Mouse (Mus musculus): ENCODE data around the gene Lrp4. TPM values are rescaled to one million over a fixed set of nuclear protein-coding genes. Genes with fewer than 3 reads are reported as not detected.

Gene Lrp4
- 5.1 TPM for polyA plus RNA-seq (2014; fragmentation: Illumina TruSeq; extraction: RNeasy Lipid Tissue Mini Kit (QIAGEN cat#74804); ENCODE audit: low read depth, low replicate concordance)

GRCm38 (mm10) chr2:91457259-91457655, at the start of gene Lrp4:
TSS of gene Lrp4 (plus strand) at chr2:91457511.

GRCm38 (mm10) chr2:91444286-91444892, 12.9 kb upstream of the Lrp4 start, which contains the start of gene 1110051M20Rik:
TSS of gene 1110051M20Rik (minus strand) at chr2:91444704.

GRCm38 (mm10) chr2:91526294-91527146, 69.2 kb downstream of the Lrp4 start, which contains the start of gene Ckap5:
TSS of gene Ckap5 (plus strand) at chr2:91526762.

Other genes starting within 250 kb of the Lrp4 start
- 10.9 TPM for gene Ddb2, start 220.5 kb upstream of the Lrp4 start, polyA plus RNA-seq (2014; fragmentation: Illumina TruSeq; extraction: RNeasy Lipid Tissue Mini Kit (QIAGEN cat#74804); ENCODE audit: low read depth, low replicate concordance)
- 213 TPM for gene Pacsin3, start 201.6 kb upstream of the Lrp4 start, polyA plus RNA-seq (2014; fragmentation: Illumina TruSeq; extraction: RNeasy Lipid Tissue Mini Kit (QIAGEN cat#74804); ENCODE audit: low read depth, low replicate concordance)
- gene Arfgap2, start 192.5 kb upstream of the Lrp4 start, polyA plus RNA-seq (2014; fragmentation: Illumina TruSeq; extraction: RNeasy Lipid Tissue Mini Kit (QIAGEN cat#74804); ENCODE audit: low read depth, low replicate concordance), result 63.3 TPM
- gene 1110051M20Rik, start 12.8 kb upstream of the Lrp4 start, polyA plus RNA-seq (2014; fragmentation: Illumina TruSeq; extraction: RNeasy Lipid Tissue Mini Kit (QIAGEN cat#74804); ENCODE audit: low read depth, low replicate concordance), result 11.0 TPM
- gene Ckap5, start 69.3 kb downstream of the Lrp4 start, polyA plus RNA-seq (2014; fragmentation: Illumina TruSeq; extraction: RNeasy Lipid Tissue Mini Kit (QIAGEN cat#74804); ENCODE audit: low read depth, low replicate concordance), result 23.9 TPM
- gene F2, start 178.9 kb downstream of the Lrp4 start, polyA plus RNA-seq (2014; fragmentation: Illumina TruSeq; extraction: RNeasy Lipid Tissue Mini Kit (QIAGEN cat#74804); ENCODE audit: low read depth, low replicate concordance), result 0.52 TPM
- gene Zfp408, start 192.3 kb downstream of the Lrp4 start, polyA plus RNA-seq (2014; fragmentation: Illumina TruSeq; extraction: RNeasy Lipid Tissue Mini Kit (QIAGEN cat#74804); ENCODE audit: low read depth, low replicate concordance), result 4.2 TPM
- gene Arhgap1, start 192.3 kb downstream of the Lrp4 start, polyA plus RNA-seq (2014; fragmentation: Illumina TruSeq; extraction: RNeasy Lipid Tissue Mini Kit (QIAGEN cat#74804); ENCODE audit: low read depth, low replicate concordance), result 28.1 TPM